Mouse (Mus musculus): Measurements from ENCODE around the gene Zfp101. TPM values are rescaled to one million over a fixed set of nuclear protein-coding genes. Genes with fewer than 3 reads are reported as not detected.

The Zfp101 gene
- polyA plus RNA-seq (2015; fragmentation: Nextera tagmentation; extraction: Ambion mirVana) = 12.7 and 13.0 TPM in 2 replicates

DNA sequence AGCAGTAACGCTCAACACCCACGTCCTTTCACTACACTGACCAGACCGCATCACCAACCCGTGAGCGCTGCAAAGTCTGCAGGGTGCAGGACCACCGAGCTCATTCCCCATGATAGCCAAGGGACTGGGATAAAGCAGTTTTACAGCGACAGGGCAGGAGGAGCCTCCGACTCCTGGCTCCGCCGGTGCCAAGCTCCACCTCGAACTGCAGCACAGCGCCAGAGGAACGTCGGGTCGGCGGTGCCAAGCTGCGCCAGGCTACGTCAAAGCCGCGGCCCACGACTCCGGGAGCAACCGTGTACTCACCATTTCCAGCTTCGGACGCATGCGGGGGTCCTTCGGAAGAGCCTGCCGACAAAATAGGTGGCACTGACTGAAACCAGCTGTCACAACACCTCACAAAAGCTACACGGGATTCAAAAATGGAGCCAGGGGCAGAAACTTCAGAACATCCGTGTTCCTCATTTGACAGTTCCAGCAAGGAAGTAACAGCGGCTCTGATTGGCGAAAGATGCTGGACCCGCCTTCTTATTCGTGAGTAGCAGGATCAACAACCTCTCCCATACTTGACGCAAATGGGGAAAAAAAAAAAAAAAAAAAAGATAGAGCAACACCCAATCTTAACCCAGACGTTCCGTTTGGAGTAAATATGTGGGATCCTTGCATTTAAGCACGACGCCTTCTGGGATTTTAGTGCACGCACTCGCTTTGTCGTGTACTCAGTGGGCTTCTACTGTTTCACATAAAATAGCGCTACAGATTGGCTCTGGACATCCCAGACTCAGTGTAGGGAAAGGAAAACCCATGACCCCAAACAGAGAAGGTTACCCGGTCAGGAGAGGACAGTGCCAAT is at the start of gene Zfp101:
Gene Zfp101, minus strand, starts transcription at position 460 of the 853 bp plus-strand sequence.
- ATAC-seq (ENCODE audit: low FRiP score, low read depth) = peak; percentile 100
- Histone ChIP-seq H3K4me2 (peak within 1 kb of the TSS; percentile 71), H3K27me3 (no peaks in the 10 kb centered on the region), H3K27ac (replicated peaks) (peak within 1 kb of the TSS; percentile 84), H3K9me3 (no peaks in the 10 kb centered on the region), H3K4me1 (replicated peaks) (peaks cover 11% of the 10 kb centered on the region), H3K36me3 (no peaks in the 10 kb centered on the region), H3K9ac (peak within 1 kb of the TSS; percentile 63), H3K4me3 (peak within 1 kb of the TSS; percentile 94)
- under 1% methylated on average over 44 of the region's 44 CpGs for WGBS

DNA sequence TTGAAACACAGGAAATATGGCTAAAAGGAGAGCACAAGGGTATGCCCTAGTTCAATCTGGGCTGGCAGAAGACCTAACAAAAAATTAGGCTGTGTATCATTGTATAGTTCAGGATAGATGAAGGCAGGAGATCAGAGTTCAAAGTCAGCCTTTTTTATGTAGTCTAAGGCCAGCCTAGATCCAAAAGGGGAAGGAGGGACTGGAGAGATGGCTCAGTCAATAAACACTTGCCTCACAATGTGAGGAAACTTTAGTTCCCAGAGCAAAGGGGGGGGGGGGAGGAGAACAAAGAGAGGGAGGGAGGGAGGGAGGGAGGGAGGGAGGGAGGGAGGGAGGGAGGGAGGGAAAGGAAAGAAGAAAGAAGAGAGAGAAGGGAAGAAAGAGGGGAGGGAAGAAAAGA is 46.7 kb upstream of the Zfp101 start:
- Histone ChIP-seq H3K9me3 (no peaks in the 10 kb centered on the region), H3K4me3 (no peak overlapping the region), H3K9ac (no peak overlapping the region), H3K27me3 (no peaks in the 10 kb centered on the region), H3K36me3 (no peaks in the 10 kb centered on the region), H3K27ac (replicated peaks) (no peak overlapping the region), H3K4me2 (no peak overlapping the region), H3K4me1 (replicated peaks) (no peaks in the 10 kb centered on the region)
- ATAC-seq (ENCODE audit: low FRiP score, low read depth) = no peak

DNA sequence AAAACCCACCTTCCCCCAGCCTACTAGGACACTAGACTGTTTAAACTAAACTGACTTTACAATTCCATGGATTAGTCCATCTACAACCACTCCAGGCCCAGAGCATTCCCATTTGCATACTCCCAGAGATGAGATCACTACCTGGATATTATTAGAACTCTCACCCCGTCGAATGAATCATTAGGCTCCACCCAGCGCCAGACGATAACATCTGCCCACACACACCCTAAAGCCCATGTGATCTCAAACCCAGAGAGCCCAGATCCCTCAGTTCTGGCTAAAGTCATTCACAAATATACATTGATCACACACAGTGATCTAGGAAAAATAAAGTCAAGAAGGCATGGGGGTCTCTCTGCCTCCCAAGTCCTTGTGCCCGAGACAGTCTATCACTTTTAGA is 45.5 kb upstream of the Zfp101 start:
- H3K27me3 ChIP-seq = no peaks in the 10 kb centered on the region
- no peak overlapping the region for H3K27ac ChIP-seq (replicated peaks)
- no peak overlapping the region for H3K4me2 ChIP-seq
- H3K4me3 ChIP-seq = no peak overlapping the region
- H3K9me3 ChIP-seq = no peaks in the 10 kb centered on the region
- H3K9ac ChIP-seq = no peak overlapping the region
- WGBS = 83% methylated on average over 5 of the region's 5 CpGs
- no peaks in the 10 kb centered on the region for H3K36me3 ChIP-seq
- ATAC-seq (ENCODE audit: low FRiP score, low read depth) = no peak
- no peaks in the 10 kb centered on the region for H3K4me1 ChIP-seq (replicated peaks)

DNA sequence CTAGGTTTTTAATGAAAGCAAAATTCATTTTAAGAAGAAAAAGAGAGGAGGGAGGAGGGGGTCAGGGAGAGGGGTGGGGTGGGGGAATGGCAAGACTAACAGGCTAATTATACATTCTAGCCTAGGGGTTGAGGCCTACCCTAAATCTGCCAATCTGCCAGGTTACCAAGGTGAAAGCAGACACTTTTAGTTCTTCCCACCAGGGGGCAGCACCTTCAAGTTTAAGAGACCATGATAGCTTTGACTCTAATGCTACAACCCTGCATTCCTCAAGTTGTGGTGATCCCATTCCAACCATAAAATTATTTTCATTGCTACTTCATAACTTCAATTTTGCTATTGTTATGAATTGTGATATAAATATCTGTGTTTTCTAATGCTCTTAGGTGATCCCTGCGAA is 44.7 kb upstream of the Zfp101 start:
- Histone ChIP-seq H3K27me3 (no peaks in the 10 kb centered on the region), H3K9me3 (no peaks in the 10 kb centered on the region), H3K9ac (no peak overlapping the region), H3K27ac (replicated peaks) (no peak overlapping the region), H3K4me1 (replicated peaks) (no peaks in the 10 kb centered on the region), H3K4me3 (no peak overlapping the region), H3K4me2 (no peak overlapping the region), H3K36me3 (no peaks in the 10 kb centered on the region)
- ATAC-seq (ENCODE audit: low FRiP score, low read depth) = no peak
- 73% methylated on average over 1 of the region's 1 CpGs for WGBS

DNA sequence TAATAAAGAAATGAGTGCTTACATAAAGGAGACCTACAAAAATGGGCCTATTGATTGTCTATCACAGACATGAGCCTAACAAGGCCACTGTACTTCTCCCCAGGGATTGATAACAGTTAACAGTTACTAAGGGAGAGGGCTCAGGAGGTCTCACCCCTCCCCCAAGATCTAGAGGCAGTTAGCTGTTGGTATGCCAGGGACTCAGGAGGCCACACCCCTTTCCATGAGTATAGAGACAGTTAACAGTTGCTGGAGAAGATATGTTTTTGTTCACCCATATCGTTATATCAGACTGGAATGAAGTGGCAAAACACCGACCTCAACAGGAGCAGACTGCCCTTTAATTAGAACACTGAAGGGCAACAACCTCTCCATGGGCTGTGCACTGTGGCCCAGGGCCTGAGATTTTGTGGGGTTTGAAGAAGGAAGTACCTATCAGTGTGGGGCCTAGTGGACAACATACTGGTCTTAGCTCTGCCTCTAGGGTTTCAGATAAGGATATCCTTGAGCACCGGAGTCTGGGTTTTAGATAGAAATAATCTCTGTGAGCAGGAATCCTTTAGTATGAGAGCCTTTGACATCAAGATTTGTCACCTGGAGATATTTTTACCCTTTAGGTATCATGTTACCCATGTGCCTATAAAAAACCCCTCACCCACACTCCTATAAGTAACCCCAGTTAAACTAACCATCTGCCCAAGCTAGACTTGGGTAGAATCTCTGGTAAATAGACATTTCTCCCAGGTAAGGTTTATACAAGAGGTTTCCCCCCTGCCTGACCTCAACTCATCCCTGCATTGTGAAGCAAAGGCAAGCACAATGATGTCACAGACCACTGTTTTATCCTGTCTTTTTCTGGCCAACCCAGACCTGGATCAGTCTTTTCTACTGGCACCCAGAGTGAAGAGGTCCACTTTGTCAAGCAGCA is 37.8 kb upstream of the Zfp101 start, which contains the start of gene Actl9:
Gene Actl9, plus strand, starts transcription at position 878 of the 928 bp plus-strand sequence.
- H3K4me3 ChIP-seq = no peak within 1 kb of the TSS
- ATAC-seq (ENCODE audit: low FRiP score, low read depth) = no peak
- no peaks in the 10 kb centered on the region for H3K9me3 ChIP-seq
- H3K27ac ChIP-seq (replicated peaks) = no peak within 1 kb of the TSS
- no peak within 1 kb of the TSS for H3K4me2 ChIP-seq
- no peaks in the 10 kb centered on the region for H3K36me3 ChIP-seq
- no peak within 1 kb of the TSS for H3K9ac ChIP-seq
- WGBS = 94% methylated on average over 3 of the region's 3 CpGs
- H3K27me3 ChIP-seq = no peaks in the 10 kb centered on the region
- H3K4me1 ChIP-seq (replicated peaks) = no peaks in the 10 kb centered on the region

DNA sequence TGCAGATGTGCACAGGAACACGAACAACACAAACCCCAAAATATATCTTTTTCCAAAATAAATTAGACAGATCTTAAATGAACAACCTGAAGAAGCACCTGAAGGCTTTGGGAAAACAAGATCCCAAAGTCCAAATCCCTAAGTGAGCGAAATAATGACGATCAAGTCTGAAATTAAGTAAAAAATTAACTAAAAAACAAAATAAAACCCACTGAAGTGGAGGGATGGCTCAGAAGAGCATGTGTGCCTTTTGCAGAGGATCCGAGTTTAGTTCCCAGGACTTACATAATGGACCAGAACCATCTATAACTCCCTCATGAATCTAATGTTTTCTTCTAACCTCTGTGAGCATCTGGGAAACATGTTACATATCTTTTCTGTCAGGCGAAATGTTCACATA is 2.2 kb downstream of the Zfp101 start:
- no peak overlapping the region for H3K4me2 ChIP-seq
- 94% methylated on average over 5 of the region's 5 CpGs for WGBS
- H3K27me3 ChIP-seq = no peaks in the 10 kb centered on the region
- no peaks in the 10 kb centered on the region for H3K36me3 ChIP-seq
- H3K4me3 ChIP-seq = no peak overlapping the region
- H3K9ac ChIP-seq = no peak overlapping the region
- H3K4me1 ChIP-seq (replicated peaks) = peaks cover 11% of the 10 kb centered on the region
- ATAC-seq (ENCODE audit: low FRiP score, low read depth) = no peak
- H3K27ac ChIP-seq (replicated peaks) = no peak overlapping the region
- H3K9me3 ChIP-seq = no peaks in the 10 kb centered on the region

DNA sequence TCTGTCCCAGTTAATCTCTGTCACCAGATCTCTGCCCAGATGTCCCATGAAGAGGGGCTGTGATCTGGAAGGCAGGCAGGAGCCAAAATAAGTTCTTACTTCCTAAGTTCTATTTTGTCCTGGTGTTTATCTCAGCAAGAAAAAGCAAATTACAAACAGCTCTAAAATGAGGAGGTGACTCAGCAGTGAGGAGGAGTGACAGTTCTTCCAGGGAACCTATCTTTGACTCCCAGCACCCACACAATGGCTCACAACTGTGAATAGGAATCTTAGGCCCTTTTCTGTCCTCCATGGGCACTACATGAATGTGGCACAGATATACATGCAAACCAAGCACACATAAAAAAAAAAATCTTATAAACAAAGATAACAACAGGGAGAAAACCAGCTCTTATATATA is 8.7 kb downstream of the Zfp101 start:
- peaks cover 47% of the 10 kb centered on the region for H3K36me3 ChIP-seq
- no peak for ATAC-seq (ENCODE audit: low FRiP score, low read depth)
- no peak overlapping the region for H3K27ac ChIP-seq (replicated peaks)
- no peak overlapping the region for H3K4me3 ChIP-seq
- no peaks in the 10 kb centered on the region for H3K4me1 ChIP-seq (replicated peaks)
- no peak overlapping the region for H3K4me2 ChIP-seq
- no peaks in the 10 kb centered on the region for H3K9me3 ChIP-seq
- no peaks in the 10 kb centered on the region for H3K27me3 ChIP-seq
- no peak overlapping the region for H3K9ac ChIP-seq

DNA sequence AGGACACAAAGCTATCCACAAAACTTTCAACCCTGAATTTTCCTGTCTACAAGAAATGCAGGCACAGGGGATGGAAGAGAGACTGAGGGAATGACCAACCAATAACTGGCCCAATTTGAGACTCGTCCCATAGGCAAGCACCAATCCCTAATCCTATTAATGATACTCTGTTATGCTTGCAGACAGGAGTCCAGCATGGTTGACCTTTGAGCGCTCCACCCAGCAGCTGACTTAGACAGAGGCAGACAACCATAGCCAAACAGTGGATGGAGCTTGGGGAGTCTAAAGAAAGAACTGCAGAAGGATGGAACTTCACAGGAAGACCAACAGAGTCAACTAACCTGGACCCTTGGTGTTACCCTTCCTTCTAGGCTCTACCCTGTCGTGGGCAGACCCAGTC is 21.6 kb downstream of the Zfp101 start:
- ATAC-seq (ENCODE audit: low FRiP score, low read depth) = no peak
- H3K27me3 ChIP-seq = no peaks in the 10 kb centered on the region
- H3K4me2 ChIP-seq = no peak overlapping the region
- no peak overlapping the region for H3K4me3 ChIP-seq
- H3K27ac ChIP-seq (replicated peaks) = no peak overlapping the region
- 0 out of 2 replicates have a peak, but pooled peaks cover 5% of the 10 kb centered on the region for H3K36me3 ChIP-seq
- 91% methylated on average over 3 of the region's 3 CpGs for WGBS
- no peak overlapping the region for H3K9ac ChIP-seq
- no peaks in the 10 kb centered on the region for H3K9me3 ChIP-seq
- H3K4me1 ChIP-seq (replicated peaks) = no peaks in the 10 kb centered on the region

DNA sequence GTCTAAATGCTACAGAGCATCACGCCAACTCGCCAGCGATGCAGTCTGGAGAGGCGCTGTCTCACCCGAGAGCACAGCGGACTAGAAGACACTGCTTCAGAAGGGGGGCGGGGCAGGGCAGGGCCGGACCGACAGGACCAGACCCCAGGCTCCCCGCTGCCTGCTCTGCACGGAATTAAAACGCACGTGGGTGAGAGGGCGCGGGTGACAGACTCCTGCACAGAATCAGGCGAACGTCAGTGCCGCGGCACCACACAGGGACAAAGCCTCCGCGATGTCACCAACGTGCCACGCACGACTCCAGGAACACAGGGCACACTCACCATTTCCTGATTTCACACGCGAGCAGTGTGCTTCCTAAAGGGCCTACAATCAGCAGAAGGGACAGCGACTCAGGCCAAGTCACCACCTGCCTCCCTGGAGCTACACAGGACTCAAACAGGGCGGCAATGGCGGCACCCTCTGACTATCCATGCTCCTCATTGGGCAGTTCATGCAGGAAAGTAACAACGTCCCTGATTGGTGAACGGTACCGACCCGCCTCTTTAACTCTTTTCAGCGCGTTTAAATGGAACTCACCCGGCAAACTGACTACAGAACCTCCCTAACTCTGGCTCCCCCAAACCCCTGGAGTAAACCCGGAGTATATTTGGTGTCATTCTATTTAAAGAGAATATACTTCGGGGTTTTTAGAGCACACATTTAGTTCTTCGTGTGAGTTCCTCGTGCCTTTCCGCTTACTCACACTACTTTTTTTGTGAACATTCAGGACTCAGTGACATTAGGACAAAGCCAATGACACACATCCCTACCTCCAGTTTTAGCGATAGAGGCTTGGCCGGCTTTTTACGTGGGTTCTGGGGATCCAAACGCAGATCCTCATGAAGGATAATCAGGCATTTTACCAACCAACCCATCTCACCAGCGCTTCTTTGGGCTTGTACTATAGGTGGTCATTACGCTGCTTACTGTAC is 35.7 kb downstream of the Zfp101 start, which contains the start of gene Zfp81:
Gene Zfp81, minus strand, starts transcription at position 468 of the 974 bp plus-strand sequence.
- H3K27me3 ChIP-seq = no peaks in the 10 kb centered on the region
- peak; percentile 100 for ATAC-seq (ENCODE audit: low FRiP score, low read depth)
- peak within 1 kb of the TSS; percentile 70 for H3K4me2 ChIP-seq
- peaks cover 14% of the 10 kb centered on the region for H3K4me1 ChIP-seq (replicated peaks)
- H3K4me3 ChIP-seq = peak within 1 kb of the TSS; percentile 81
- peak within 1 kb of the TSS; percentile 89 for H3K27ac ChIP-seq (replicated peaks)
- 3% methylated on average over 47 of the region's 47 CpGs for WGBS
- no peaks in the 10 kb centered on the region for H3K9me3 ChIP-seq
- H3K9ac ChIP-seq = peak within 1 kb of the TSS; percentile 80
- H3K36me3 ChIP-seq = no peaks in the 10 kb centered on the region

DNA sequence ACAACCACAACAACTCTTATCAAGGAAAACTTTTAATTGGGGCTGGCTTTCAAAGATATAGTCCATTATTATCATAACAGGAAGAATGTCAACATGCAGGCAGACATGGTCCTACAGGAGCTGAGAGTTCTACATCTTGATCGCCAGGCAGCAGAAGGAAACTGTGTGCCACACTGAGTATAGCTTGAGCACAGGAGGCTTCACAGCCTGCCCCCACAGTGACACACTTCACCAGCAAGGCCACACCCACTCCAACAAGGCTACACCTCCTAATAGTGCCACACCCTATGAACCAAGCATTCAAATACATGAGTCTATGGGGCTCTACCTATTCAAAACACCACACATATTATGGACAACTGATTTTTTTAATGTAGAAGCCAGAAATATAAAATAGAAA is 41.5 kb downstream of the Zfp101 start:
- Histone ChIP-seq H3K36me3 (no peaks in the 10 kb centered on the region), H3K27ac (replicated peaks) (no peak overlapping the region), H3K27me3 (no peaks in the 10 kb centered on the region), H3K9ac (no peak overlapping the region), H3K4me2 (no peak overlapping the region), H3K9me3 (peaks cover 14% of the 10 kb centered on the region; the same call in 1 of the 2 replicates), H3K4me1 (replicated peaks) (peaks cover 8% of the 10 kb centered on the region), H3K4me3 (no peak overlapping the region)
- WGBS = 96% methylated on average over 1 of the region's 1 CpGs
- ATAC-seq (ENCODE audit: low FRiP score, low read depth) = no peak
